Mouse (Mus musculus) NIH3T3 (cell line): ENCODE measurements at regions not wholly inside any gene's neighbourhood (a gene's known extent, or its start where the extent isn't known, plus 50 kb on each side); places are given as distances from the start of the nearest gene placed in this dataset.

Source experiments
- DNase-seq: peaks from one replicate; pipeline ENCODE4 v3.0.0-alpha.2; 2012; ENCODE audit warnings: low read depth

- no peak for DNase-seq
Observed at GRCm38 (mm10) chr9:17454397-17454796, 837.5 kb upstream of the Chordc1 start.

DNA sequence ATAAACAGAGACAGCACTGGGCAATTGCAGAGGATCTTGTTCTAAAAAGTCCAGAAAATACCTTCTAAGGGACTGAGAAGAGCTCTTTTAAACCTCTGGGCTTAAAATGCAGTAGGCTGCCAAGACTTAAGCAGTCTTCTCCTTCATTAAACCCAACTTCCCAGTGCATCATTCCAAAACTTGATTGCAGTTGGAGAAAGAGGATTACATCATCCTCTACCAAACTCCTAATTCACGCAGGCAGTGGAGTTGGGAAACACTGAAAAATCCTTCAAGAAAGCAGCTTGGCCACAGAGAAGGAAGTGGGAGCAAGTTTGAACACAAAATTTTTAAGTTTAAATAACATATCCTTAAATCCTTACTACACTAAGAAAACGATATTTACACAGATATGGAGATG lies 825.5 kb upstream of the Chordc1 start:
- peak; percentile 1 for DNase-seq

GRCm38 (mm10) chr9:17484701-17485422 lies 807.1 kb upstream of the Chordc1 start:
- no peak for DNase-seq

DNA sequence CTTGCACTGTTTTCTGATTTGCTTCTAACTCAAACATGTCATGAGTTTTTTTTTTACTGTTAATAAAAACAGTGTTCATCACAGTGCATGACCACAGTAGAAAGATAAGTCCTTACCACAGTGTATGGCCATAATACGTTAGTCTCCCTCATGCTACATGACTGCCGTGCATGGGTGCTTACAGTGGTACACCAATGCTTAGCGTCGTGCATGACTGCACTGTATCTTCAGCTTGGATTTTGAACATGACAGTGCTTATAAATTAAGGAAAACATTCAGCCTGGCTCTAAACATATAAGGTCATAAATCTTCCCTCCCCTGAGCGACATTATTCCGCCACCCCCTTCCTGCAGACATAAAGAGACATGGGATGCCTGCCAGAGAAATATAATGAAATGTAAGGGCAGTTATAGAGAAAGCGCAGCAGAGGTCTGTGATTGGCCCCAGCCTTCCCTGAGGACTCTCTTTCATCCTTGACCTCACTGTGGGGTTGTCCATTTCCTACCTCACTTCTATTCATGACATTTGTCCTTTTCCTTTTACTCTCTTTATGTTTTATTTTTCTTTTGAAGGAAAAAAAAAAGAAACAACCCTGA lies 791.7 kb upstream of the Chordc1 start:
- no peak for DNase-seq

- DNase-seq, result no peak
Observed at GRCm38 (mm10) chr9:17508744-17509143, 783.2 kb upstream of the Chordc1 start.

DNA sequence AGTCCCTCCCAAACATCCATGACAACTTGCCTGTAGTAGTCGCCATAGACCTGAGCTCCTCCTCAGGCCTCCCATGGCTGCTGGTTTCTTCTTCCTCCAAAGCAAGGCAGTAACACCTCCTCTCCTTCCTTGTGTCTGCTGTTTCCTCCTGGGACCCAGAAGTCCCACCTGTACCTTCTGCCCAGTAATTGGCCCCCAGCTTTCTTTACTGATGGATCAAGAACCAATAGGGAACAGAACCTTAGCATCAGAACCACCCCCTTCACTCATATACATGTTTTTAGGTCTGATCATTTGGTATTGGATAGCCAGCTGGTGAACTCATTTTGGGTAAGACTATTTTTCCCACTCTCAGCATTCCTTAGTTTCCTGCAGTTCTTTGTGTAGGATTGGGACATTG lies 735.7 kb upstream of the Chordc1 start:
- DNase-seq, result no peak

DNA sequence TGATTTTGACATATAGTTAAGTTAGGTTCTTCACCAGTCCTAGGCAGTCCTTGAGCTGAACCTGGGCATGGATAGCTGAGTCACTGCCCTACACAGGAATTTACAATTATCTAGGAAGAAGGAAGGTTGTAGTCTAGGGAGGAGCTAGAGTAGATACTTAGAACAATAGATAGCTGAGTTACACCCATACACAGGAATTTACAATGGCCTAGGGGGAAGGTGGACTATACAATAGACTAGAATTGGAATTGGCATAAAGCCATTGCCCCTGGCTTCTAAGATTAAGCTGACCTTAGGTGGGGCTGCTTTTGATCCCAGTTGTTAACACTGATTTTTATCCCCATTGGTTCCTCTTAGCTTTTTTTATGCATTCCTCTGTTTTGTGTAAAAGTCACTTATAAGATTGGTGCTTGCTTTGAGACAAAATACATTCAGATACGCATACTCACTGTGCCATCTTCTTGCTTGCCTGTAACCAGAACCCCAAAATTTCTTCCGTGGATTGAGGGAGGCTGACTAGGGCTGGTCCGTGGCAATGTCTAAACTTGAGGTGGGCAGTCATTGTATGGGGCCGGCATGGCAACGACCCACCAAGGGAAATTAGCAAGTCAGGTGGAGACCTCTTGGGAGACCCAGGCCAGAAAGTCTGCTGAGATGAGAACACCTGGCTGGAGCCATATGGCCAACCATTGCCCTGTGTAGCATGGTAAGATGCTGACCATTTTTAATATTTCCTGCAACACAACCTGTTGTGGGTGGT lies 734.1 kb upstream of the Chordc1 start:
- DNase-seq, result no peak

GRCm38 (mm10) chr9:17567784-17568518 lies 724.0 kb upstream of the Chordc1 start:
- no peak for DNase-seq

- no peak for DNase-seq
Observed at GRCm38 (mm10) chr9:17587558-17587957, 704.4 kb upstream of the Chordc1 start.

- no peak for DNase-seq
Observed at GRCm38 (mm10) chr9:17587968-17588550, 703.9 kb upstream of the Chordc1 start.

- no peak for DNase-seq
Observed at GRCm38 (mm10) chr9:17611146-17611545, 680.8 kb upstream of the Chordc1 start.

DNA sequence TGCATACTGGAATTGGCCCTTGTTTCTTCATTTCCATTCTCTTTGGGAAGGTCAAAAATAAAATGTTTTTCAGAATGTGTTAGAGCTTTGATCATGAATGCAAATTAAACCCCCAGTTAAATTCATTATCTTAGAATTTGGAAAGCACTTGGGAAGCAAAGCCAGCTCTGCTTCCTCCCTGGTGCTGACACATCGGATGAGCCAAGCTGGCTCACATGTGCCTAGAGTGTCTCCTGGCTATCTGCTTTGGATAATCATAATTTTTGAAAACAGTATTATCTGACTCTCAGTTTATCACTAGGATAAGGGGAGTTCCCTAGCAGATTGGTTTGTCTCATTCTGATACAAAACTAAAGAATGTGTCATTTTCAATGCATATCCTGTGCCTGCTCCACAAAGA lies 649.4 kb upstream of the Chordc1 start:
- no peak for DNase-seq

DNA sequence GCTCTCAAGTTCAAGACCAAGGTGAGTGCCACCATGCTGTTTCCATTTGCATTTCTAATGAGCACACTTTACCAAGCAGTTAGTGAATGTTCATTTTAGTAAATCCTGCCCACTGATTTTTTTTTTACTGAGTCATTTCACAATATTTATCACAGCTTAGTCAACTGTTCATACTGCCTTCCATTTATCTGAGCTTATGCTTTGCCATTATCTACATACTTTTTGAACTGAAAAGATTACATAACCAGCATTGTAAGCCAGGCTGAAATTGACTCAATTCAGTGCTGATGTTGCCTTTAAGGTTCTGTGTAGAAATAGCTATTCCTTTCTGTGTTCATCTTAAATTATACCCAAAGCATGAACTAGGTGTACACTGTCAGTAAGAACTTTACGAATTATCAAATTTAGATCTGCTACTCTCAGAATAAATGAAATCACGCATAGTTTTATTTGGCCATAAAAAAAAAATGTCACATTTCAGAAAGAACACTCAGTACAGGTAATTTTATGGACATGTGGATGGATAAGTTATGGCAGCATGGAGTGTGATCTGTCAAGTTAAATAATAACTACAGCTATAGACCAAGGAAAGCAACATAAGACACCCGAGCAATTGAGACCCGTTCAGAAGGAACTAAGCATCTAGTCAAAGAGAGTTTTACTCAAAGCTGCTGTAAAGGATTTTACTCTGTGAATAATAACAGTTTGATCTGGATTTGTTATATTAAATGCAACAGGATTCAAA lies 645.9 kb upstream of the Chordc1 start:
- no peak for DNase-seq

- DNase-seq, result no peak
Observed at GRCm38 (mm10) chr9:17653818-17654217, 638.1 kb upstream of the Chordc1 start.

GRCm38 (mm10) chr9:17664113-17664512 lies 627.8 kb upstream of the Chordc1 start:
- no peak for DNase-seq

DNA sequence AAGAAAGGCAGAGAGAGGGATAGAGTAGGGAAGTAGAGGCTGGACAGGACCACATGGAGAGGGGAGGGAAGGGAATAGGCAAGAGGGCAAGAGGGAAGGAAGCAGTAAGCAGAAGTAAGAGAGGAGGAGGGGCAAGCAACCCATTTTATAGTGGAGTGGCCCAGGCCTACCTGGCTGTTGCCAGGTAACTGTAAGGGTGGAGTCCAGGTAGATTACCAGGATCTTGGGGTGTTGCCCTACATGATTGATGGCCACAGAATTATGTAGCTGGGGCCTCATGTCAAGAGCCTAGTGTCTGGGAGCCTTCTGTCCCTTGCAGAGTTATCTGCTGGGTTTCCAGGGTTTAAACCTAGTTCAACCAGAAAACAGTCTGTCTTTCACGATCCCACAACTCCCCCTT lies 623.7 kb upstream of the Chordc1 start:
- DNase-seq, result no peak

- no peak for DNase-seq
Observed at GRCm38 (mm10) chr9:17675519-17675918, 616.4 kb upstream of the Chordc1 start.
